Mouse (Mus musculus) hindlimb bud, embryonic 11.5 days (tissue): ENCODE data around the gene Mesd.

Experiments used
- DNase-seq: peaks from one replicate; pipeline ENCODE4 v3.0.0-alpha.2; 2012; ENCODE audit warnings: low read depth, low spot score; ENCODE audit errors: extremely low spot score

The Mesd gene

GRCm38 (mm10) chr7:83911909-83912308 is 27.6 kb downstream of the Mesd start:
- no peak for DNase-seq

- DNase-seq, result no peak
Observed at GRCm38 (mm10) chr7:83913405-83913932, 29.2 kb downstream of the Mesd start.

GRCm38 (mm10) chr7:83913995-83914394 is 29.7 kb downstream of the Mesd start:
- DNase-seq, result no peak

GRCm38 (mm10) chr7:83914566-83914965 is 30.3 kb downstream of the Mesd start:
- DNase-seq, result peak; percentile 71

GRCm38 (mm10) chr7:83920241-83920640 is 36.0 kb downstream of the Mesd start:
- DNase-seq, result no peak

- DNase-seq, result no peak
Observed at GRCm38 (mm10) chr7:83921637-83922036, 37.4 kb downstream of the Mesd start.

- no peak for DNase-seq
Observed at GRCm38 (mm10) chr7:83939017-83939721, 54.9 kb downstream of the Mesd start.

GRCm38 (mm10) chr7:83940136-83940535 is 55.9 kb downstream of the Mesd start:
- DNase-seq, result no peak

GRCm38 (mm10) chr7:83941701-83942101 is 57.4 kb downstream of the Mesd start:
- no peak for DNase-seq

- no peak for DNase-seq
Observed at GRCm38 (mm10) chr7:83948743-83949142, 64.5 kb downstream of the Mesd start.

- DNase-seq, result no peak
Observed at GRCm38 (mm10) chr7:83949662-83950061, 65.4 kb downstream of the Mesd start.
